Mouse (Mus musculus): ENCODE data around the gene Ski.
A peak's percentile ranks its signal among the peaks of the same experiment; 100 is the strongest.

Gene Ski

DNA sequence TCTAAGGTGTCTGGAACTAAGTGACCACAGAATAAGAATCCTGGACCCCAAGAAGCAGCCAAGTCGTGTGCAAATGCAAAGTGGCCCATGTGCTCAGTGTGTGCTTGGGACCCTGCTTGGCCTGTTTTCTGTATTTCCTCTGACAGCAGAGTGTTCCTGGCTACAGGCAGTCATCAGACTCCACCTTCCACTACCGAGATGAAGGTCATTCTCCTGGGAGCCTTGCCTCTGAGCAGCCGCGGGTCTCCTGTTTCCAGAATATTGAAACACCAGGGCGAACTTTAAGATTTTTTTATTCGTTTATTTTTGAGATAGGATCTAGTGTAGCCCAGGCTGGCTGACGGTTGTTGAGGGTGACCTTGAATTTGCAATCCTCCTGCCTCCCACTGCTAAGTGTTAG is 91.8 kb downstream of the Ski start:
- DNase-seq (ENCODE audit: low spot score in 2 of 2), result no peak

DNA sequence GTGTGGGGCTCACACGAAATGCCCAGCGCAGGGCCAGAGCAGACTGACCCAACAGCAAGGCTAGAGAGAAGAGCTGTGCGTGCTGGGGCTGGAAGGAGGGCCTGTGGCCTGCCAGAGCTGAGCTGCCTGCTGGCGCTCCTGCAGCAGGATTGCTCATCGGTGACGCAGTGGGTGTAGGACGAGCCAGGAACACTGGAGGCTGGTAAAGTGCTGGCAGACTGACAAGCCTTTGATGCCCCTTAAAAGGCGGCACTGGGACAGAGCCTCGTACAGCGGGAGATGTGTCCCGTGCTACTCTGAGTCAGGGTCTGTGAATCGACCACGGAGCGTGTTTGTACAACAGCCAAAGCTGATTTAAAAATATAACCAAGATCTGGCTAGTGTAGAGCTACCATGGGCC is 92.4 kb downstream of the Ski start:
- DNase-seq (ENCODE audit: low spot score in 2 of 2), result no peak

DNA sequence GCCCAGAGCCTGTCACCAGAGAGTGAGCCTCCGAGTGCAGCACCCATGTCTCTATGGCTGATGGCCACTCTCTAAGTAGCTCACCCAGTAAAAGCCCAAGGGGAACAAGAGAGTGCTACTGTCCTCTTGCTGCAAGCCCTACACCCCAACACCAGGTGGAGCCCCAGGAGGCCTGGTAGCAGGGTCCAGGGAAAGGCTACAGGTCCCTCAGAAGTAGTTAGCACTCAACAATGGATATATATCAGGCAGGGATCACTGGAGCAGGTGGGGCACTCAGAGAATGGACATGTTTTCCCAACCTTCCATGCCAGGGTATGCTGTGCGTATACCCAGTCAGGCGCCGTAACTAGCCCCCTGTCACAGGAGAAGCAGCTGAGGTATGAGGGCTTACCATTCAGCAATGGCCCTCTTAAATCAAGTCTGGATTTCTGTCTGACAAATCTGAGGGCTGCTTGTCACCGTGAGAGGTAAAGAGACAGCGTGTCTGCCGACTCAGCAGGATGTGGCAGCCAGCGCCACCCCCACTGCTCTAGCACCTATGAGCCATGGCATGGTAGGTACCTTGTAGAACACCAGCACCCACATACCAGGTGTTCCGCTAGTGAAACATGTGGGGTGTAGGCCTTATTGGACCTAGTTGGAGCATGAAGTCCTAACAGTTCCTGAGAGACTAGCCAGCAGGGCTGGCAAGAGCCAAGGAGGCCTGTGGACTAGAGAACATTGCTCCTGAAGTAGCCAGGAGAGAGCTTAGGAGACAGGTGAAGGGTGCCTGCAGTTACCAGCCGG is 93.1 kb downstream of the Ski start:
- peak in 1 of 2 experiments; percentile 31 for DNase-seq (ENCODE audit: low spot score in 2 of 2)

DNA sequence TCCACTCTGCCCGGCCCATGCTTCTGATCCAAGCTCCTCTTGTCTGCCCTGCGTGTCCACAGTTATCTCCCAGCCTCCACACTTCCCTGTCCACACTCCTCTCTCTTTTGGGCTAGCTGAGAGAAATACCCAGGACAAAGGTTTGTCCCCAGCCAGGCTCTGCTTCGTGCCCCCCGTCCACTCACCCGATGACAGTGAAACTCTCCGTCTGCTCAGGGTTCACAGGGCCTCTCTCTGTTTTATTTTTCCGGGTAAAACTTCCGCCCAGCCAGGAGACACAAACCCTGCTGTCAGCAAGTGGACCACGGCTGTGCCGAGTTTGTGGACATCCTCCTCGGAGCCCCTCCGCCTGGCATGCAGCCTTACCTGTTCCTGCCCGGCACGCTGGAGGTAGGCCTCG is 94.0 kb downstream of the Ski start:
- no peak for DNase-seq (ENCODE audit: low spot score in 2 of 2)

DNA sequence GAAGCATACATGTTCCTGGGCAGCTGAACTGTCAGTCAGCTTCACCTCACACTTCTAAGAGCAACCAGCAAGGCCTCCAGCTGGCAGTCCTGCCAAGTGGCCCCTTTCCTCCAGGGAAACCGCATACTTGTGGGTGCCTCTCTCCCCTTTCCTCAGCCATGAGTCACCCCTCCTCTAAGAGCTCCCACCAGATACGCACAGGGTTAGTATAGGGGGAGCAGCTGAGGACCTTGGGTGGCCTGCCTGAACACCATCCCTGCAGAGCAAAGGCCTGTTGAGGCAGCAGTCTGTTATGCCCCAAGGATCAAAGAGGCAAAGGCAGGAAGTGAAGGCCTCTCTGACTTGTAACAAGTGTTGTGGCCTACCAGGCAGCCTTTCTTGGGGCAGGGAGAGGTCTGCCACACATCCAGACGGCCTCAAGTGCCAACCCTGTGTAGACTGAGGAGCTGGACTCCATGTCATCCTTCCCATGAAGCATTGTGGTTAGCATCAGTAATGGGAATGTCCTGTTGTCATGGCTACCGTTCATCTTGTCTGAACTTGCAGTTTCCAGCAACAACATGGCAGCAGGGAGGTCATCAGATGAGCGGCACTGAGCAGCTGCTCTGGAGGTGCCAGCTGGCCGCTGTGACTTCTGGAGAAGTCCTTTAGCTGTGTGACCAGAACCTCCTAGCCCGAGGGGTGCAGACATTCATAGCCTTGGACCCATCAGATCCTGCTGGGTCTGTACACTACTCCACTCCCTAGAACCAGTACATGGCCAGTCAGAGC is 95.6 kb downstream of the Ski start:
- no peak for DNase-seq (ENCODE audit: low spot score in 2 of 2)

DNA sequence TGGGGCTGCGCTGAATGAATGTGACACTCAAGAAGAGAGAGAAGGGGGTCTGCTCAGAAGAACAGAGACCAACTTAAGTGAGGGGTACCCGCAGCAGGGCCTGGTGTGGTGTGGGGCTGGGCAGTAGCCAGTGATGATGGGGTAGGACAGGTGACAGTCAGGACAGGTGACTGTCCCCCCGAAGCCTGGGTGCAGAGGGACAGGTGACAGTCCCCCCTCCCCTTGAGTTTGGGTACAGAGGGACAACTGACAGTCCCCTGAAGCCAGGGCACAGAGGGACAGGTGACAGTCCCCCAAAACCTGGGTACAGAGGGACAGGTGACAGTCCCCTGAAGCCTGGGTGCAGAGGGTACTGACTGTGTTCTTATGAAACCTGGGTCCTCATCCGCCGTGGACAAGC is 96.2 kb downstream of the Ski start:
- no peak for DNase-seq (ENCODE audit: low spot score in 2 of 2)

DNA sequence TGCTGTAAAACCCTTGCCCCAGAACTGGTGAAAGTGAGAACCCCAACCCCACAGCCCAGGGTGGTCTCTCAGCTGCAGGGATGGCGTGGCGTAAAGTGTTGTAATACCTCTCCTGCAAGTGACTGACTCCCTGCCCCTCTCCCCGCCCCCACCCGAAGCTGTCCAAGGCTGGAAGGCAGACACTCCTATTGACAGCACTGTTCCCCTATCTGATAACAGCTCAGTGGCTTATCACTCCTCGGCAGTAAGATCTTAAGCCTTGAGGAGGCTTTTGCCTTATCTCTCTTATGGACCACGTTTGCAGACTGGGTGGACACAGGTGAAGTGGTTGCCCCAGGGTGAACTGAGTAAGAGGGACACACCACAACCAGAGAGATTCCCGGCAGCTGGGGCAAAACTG is 97.1 kb downstream of the Ski start:
- DNase-seq (ENCODE audit: low spot score in 2 of 2), result no peak

DNA sequence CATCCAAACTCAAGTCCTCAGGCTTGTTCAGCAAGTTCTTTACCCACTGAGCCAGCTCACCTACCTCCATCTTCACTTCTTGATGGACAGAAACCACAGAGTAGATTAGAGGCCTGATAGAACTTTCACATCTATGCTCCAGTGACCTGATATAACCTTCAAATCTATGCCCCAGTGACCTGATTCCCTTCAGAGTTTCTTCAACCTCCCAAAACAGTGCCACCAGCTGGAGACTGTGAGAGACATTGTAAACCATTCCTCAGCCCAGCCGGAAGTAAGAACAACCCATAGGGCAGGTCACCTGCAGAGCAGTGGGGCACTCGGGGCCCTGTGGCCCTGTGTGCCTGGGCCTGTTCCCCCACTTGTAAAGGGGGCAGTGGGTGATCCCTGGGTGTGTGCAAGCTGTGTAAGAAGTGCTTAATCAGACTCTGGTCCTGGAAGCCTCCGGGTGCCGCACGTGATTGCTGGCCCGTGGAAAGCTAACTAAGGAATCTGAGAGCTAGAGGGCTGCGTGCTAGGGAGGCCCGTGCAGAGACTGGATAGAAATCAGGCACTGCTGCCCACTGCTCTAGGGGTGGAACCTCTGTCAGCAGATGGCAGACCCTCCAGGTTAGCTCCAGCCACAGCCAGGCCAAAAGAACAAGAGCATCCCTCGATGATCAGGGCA is 98.4 kb downstream of the Ski start:
- DNase-seq (ENCODE audit: low spot score in 2 of 2), result no peak

DNA sequence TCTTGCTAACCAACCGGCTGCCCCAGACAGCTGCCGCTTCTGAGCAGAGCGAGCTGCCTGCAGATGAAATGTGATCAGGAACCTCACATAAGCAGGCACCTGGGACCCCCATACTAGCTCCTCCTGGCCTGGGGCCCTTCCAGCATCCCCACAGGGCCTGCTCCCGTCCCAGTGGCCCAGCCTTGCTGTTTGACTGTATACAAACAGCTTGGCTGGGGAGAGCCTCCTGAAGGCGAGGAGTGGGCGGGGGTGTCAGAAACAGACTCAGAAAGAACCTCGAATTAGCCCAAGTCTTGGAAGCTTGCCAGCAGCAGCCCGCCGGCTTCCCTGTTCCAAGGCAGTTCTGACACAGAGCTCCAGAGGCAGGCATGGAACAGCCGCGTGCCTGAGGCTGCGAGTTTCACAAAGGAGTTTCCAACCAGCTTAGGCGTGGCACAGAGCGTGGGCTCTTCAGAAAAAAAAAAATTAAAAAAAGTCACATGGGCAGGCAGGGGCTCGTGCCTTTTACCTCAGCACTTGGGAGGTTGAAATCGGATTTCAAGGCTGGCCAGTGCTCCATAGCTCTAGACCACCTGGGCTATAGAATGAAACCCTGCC is 99.8 kb downstream of the Ski start:
- DNase-seq (ENCODE audit: low spot score in 2 of 2), result no peak

DNA sequence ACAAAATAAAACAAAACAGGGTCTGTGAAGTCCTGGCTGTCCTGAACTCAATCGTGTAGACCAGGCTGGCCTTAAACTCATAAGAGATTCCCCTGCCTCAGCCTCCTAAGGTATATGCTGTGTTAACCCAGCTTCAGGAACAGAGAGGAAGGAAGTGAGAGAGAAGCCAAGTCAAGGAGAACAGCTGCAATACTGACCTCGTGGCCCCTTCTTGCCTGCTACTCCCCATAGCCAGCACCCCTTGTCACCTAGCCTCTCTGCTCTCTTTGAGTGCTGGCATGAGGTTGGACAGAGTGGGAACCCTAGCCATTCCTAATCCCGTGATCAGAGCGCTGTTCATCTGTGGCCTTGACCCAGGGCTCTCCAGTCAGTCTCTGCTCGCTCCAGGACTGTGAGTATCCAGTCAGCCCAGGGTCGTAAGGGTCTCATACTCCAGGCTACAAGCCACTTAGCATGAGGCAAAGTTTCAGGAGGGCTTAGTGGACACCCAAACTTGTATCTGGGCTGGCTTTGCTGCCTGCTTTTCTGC is 100.4 kb downstream of the Ski start:
- no peak for DNase-seq (ENCODE audit: low spot score in 2 of 2)

DNA sequence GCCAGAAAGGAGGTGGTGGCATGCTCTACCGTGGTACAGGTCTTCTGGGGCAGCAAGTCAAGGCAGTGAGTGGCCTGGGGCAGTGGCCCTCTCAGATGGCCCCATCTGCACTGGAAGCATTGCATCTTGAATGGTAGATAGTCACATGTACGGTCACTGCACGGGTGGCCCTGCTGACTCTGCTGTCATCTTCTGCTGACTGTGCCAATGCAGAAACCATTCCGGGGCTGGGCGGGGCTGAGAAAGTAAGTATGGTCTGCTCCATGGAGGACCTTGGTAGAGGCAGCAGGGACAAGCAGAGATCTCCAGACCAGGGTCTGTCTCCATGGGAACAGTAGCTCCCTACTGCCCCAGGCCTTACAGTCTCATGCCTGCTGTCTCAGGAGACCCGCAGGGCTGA is 101.2 kb downstream of the Ski start:
- no peak for DNase-seq (ENCODE audit: low spot score in 2 of 2)

DNA sequence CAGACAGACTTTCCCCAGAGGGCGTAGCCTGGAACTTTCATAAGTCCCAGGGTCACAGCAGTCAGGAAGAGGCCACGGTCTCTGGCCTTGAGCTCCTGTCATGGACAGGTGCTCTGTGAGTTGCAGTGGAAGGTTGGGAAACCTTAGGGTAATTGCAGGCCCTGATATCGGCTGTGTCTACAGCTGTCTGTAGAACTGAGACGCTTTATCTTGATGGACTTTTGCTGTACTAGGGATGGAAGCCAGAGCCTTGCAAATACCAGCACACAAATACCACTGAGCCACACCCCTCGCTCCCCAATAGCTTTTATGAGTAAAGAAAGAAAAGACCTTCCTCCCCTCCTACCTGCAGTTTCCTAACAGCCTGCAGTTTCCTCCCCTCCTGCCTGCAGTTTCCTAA is 101.8 kb downstream of the Ski start:
- no peak for DNase-seq (ENCODE audit: low spot score in 2 of 2)

DNA sequence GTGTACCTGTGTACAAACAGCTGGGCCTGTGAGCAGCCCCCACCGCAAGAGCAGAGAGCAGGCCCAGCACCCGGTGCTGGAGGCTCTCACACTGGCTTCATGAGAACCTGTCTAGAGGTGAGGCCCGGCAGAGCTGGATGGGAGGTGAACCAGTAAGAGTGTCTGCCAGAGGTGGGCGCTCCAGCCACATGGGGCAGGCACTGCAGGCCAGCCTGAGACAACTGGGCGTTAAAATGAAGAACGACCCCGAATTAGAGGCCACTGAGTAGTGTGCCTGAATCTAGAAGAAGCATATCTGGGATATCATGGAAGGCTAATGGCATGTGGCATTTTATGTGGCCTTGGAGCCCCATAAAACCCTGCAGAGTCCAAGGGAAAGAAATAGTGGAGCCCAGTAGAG is 102.4 kb downstream of the Ski start:
- no peak for DNase-seq (ENCODE audit: low spot score in 2 of 2)

DNA sequence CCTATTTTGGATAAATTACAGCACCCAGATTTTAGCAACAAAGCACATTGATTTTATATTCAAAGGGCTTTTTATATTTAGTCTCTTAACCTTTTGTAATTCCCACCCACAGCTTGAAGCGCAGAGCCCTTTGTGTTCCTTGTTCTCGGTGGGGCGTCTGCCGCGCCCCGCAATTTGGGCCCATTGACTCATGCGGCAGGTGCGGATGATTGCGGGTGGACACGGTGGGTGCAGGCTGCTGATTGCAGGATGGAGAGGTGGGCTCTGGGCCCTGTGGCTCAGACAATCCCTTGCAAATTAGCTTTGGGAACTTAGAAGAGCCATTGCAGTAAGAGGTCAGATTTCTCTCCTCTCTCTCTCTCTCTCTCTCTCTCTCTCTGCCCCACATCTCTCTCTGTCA is 104.1 kb downstream of the Ski start:
- DNase-seq (ENCODE audit: low spot score in 2 of 2), result no peak

DNA sequence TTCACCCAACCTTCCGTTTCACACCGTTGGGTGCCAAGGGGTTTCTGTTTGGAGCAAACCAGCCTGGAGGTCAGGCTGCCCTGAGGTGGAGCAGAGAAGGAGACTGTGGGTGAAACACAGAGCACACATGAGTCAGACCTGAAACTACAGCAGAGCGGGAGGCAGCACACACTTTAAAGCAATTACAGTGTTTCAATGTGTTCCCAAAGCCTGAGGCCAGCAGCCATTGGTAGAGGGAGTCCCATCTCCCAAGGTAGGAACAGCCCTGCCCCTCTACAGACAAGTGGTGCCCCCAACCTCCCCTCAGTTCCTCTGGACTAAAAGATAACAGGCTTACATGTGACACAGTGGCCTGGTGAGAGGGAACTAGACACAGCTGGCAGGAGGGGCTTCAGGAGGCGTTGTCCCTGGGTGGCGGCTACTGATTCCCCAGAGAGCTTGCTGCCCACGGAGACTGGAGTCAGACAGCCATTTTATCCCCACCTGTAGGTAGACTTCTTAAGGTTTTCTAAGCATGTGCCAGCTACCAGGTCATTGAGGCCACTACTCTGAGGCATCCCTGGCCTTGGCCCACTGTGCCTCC is 104.9 kb downstream of the Ski start:
- no peak for DNase-seq (ENCODE audit: low spot score in 2 of 2)

DNA sequence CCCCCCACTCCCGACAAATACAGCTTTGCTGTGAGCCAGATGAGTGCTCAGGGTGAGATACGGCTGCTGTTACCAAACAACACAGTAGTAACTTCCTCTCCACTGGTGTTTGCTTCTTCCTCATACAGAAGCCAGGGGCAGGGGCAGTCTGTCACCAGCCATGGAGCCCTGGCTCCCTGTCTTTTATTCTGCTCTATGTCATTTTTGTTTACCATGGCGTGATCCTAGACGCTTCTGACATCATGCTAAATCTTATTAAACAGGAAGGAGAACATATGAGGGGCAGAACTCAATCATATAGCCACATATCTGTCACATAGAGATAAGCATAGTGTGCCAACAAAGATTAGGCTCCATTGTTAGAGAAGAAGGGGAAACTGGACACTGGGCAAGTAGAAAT is 105.8 kb downstream of the Ski start:
- DNase-seq (ENCODE audit: low spot score in 2 of 2), result no peak

DNA sequence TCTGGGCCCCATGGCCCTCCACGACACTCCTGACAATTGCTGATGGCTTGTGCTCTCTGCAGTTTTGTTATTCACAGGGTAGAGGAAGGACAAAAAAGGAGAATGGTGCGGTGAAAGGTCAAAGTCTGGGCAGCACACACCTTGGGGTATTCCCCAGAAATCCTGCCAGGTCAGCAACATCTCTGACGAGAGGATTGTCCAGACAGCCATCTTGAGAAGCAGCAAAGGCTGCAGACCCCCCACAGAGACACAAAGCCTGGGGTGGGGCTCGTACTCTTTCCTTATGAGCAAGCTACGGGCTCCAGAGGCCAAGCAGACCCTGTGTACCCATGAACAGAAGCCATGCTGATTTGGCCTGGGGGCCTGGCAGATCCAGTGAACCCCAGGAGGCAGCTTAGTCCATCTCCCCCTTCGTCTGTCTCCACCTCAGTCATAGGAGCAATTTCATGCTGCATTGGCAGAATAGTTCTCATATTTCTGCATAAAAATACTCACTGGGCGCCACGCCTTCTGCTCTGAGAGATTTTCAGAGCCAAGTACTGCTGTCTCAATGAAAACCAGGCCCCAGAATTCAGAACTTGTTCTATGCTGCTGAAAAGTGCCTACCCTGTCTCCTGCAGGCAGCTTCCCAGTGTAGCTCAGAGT is 108.5 kb downstream of the Ski start:
- DNase-seq (ENCODE audit: low spot score in 2 of 2), result no peak

DNA sequence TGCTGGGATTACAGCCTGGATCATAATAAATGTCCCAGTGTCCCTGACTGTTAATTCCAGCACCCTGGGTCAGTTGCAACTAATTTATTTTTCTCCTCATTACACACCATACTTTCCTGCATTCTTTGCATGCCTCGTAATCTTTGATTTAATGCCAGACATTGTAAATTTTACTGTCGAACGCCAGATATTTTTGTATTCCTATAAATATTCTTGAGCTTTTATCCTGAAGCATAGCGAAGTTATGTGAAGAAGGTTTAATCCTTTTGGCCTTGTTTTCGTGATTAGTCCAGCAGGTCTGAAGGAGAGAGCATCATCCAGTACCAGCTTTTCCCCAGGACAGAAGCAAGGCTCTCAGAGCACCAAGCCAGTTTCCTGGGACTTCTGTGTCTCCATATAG is 112.9 kb downstream of the Ski start:
- DNase-seq (ENCODE audit: low spot score in 2 of 2), result no peak

DNA sequence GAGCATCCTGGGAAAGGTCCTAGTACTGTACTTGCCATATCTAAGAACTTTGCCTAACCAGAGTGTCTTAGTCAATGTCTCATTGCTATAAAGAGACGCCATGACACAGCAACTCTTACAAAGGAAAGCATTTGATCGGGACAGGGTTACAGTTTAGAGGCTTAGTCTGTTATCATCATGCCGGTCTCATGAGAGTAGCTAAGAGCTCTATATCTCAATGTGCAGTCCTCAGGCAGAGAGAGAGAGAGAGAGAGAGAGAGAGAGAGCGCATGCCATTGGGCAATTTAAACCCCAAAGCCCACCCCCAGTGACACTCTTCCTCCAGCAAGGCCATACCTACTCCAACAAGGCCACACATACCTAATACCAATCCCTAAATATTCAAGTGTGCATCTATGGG is 114.5 kb downstream of the Ski start:
- no peak for DNase-seq (ENCODE audit: low spot score in 2 of 2)
